Mouse (Mus musculus) layer of hippocampus, adult 9-11 months (tissue): ENCODE results near the gene Hmox2.
"Not testable (repeated sequence)": the region's sequence is repeated elsewhere in the genome, so short reads cannot be mapped to it uniquely, and the experiment has no call there.

Experiments
- DNase-seq: peaks from one replicate; pipeline ENCODE4 v3.0.0; 2022

Hmox2 gene

DNA sequence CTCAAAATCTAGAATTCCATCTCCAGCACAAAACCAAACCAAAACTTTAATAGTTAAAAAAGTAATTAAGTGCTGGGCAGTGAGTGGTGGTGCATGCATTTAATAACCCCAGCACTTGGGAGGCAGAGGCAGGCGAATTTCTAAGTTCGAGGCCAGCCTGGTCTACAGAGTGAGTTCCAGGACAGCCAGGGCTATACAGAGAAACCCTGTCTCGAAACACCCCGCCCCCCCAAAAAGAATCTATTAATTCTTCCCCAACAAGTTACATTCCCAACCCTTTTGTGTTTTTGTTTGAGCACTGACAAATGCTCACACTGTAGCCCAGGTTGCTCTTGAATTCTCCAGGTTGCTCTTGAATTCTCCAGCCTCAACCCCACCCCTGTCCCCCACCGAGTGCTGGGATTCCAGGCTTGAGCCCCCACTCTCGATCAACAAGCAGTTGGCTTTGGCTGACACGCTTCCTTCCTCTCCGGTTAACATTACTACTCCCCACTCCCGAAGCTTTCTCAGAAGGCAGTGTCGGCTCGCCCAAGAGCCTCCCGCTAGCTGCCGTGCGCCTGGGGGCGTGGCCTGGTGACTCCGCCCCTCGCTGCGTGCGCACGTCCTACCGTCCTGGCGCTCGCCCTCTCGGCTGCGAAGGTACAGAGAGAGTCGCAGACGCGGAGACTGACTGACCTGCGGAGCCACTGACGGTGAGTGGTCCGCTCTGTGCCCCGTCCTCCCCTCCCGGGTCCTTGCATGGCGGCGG is at the start of gene Hmox2:
Hmox2 (plus strand) TSS at position 582 of the 748 bp plus-strand sequence.
- DNase-seq, result peak; percentile 90

- DNase-seq, result no peak
These were observed 49.3 kb upstream of the Hmox2 start for GRCm38 (mm10) chr16:4676836-4677235.

- no peak for DNase-seq
These were observed 48.1 kb upstream of the Hmox2 start for GRCm38 (mm10) chr16:4678080-4678479.

DNA sequence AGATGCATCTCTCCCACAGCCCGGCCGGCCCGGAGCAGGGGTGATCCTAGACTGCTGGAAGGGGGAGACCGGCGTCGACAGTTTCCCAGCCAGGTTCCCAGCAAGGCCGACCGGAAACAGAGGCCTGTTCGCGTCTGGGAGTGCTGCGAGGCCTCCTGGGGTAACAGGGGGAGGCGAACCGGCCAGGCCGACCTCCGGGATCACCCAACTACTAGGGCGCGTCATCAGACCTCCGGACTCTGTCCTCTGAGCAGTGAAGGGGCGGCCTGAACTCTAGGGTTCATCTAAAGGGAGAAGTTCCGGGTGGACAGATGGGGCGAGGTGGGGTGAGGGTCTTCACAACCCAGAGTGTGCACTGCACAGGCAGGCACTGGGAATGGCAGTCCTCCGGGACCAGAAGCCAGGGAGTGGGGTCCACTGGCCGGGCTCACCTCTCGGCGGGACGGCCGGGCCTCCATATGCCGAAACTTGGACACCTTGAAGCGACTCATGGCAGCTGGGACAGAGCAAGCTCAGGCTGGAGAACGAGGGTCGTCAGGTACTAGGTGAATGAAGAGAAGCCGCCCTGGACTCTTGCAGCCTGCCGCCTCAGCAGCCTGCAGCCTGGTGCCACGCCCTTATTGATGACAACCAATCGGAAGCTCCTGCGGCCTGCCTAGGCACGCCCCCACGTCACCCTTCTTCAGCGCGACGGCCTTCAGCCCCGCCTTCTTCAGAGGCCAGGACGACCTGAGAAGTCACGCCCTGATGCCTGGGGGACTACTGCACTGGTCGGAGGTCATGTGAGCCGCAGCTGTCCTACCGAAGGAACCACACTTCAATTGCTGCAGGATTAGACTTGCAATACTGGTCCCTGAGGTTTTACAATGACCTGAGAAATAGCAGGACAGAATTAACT is 46.8 kb upstream of the Hmox2 start, which contains the start of gene Coro7:
Coro7 (minus strand) TSS at position 657 of the 898 bp plus-strand sequence.
- peak; percentile 93 for DNase-seq

DNA sequence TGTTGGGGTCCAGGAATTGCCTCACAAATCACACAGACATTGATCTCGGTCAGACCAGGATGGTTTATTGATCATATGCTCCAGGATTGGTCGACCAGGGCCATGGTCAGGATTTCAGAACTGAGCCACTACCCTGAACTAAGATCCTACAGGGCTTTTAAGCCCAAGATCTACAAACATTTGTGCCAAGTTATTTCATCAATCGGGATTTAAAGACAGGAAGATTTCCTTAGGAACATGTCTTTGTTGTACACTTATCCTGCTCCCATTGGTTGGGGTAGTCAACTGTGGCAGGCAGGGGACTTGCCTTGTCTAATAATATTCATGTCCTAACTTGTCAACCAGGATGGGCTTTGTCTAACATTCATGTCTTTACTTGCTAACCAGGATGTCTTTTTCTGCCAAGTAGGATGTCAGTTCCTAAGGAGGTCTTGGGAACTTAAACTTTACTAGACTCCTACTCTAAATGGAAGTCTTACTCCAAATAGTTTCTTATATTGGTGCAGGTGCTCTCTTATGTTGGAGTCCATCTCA is 45.2 kb upstream of the Hmox2 start:
- DNase-seq, result not testable (repeated sequence)

DNA sequence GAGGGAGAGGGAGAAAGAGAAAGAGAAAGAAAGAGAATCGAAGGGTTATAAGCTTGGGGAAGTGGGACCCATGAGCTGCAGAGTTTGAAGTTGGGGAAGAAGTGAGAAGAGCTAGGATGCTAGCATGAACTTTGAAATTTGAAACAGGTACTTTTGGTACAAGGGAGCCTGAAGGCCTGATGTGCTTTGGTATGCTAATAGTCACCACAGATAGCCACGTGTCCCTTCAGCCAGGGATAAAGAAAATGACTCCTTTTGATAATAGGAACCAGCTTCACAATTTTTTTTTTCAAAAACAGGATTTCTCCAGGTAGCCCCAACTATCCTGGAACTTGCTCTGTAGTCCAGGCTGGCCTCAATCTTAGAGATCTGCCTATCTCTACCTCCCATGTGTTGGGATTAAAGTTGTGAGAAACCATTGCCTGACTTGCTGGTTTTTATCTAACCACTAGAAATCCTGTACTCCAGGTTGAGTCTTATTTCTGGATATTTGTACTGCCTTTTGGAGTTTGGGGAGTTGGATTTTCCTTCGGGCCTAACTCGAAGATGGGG is 43.5 kb upstream of the Hmox2 start:
- DNase-seq, result no peak

DNA sequence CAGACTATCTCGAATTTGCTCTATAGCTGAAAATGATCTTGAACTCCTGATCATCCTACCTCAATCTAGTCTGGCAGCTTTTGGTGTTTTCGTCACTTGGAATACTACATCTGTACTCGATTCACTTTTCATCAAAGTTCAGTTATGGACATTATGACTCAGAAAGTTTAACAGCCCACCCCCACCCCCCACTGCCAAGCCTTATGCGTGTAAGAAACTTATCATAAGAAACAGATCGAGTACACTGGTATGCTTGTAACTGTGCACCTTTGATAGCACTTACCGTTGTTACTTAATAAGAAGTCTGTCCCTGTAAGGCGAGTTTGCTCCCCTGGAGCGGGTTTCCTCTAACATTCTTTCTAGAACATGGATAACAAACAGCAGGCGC is 43.0 kb upstream of the Hmox2 start:
- no peak for DNase-seq

GRCm38 (mm10) chr16:4683581-4684456 is 42.3 kb upstream of the Hmox2 start:
- DNase-seq, result peak; percentile 94

- DNase-seq, result no peak
These were observed 41.7 kb upstream of the Hmox2 start for GRCm38 (mm10) chr16:4684457-4684791.

GRCm38 (mm10) chr16:4689371-4689770 is 36.8 kb upstream of the Hmox2 start:
- DNase-seq, result not testable (repeated sequence)

GRCm38 (mm10) chr16:4701211-4701610 is 24.9 kb upstream of the Hmox2 start:
- DNase-seq, result no peak

DNA sequence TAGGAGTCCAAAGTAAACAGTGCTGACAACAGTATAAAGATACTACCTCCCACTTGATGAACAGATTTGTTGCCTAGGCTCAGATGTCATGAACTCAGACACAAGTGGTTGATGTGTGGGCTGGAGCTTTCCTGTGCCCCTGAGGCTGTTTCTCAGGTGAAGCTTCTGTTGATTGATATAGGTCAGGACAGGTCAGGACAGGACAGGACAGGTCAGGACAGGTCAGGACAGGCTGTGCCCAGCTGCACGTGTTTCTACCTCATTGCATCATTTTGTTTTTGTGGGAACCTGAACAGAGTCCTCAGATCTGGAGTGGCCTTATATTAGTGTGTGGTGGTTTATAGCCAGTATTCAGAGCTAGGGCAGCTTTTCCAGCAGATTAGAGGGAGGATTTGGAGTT is 23.5 kb upstream of the Hmox2 start:
- no peak for DNase-seq

DNA sequence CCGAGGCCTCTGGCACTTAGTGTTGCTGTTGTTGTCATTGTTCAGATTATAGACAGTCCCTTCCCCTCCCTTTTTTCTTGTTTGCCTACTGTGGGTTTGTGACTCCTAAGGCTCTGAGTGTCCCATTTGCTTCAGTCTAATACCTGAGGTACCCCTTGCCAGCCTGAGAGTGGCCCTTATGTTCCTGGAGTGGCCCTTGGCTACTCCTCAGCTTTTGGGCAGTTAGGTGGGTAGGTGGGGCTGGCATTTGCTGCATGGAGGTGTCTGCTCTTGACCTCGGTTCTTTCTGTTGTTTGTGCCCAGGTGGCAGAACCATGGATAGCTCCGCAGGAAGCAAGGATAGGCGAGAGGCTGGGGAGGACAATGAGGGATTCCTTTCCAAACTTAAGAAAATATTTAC is 20.6 kb upstream of the Hmox2 start:
- no peak for DNase-seq

GRCm38 (mm10) chr16:4711173-4711572 is 15.0 kb upstream of the Hmox2 start:
- DNase-seq, result peak; percentile 54

DNA sequence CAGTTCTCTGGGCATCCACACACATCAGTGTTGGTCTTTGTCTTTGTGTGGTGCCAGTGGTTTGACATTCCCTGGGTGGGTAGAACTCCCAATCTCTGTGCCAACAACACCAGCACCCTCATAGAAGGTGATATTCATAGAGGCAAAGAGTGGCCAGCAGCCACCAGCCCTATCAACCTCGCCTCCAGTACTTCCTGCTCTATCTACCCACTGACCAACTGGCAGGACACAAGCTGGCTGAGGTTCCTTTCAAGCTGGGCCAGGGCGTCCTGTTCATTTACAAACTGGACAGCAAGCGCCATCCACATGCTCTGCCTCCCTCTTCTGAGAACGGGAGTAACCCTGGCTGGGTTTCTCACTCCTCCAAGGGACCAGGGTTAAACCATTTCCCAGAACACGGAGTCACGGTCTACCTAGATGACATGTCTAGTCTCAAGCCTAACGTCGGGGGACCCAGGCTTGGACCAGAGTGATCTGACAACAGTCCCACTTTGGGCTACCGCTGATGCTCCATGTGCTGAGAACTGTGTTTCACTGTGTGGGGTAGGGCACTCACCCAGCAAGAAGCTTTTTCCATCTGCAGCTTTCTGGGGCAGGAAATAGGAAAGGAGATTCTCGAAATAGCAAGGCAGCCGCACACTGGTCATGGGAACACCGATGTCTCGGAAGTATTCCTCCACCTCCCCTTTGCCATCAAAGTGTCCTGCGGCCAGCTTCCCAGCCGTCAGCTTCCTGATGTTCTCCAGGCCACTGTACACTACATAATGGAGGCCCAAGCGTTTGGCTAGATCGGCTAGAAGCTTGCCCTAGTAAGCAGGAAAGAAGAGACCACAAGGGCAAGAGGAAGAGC is 12.1 kb upstream of the Hmox2 start:
- no peak for DNase-seq

DNA sequence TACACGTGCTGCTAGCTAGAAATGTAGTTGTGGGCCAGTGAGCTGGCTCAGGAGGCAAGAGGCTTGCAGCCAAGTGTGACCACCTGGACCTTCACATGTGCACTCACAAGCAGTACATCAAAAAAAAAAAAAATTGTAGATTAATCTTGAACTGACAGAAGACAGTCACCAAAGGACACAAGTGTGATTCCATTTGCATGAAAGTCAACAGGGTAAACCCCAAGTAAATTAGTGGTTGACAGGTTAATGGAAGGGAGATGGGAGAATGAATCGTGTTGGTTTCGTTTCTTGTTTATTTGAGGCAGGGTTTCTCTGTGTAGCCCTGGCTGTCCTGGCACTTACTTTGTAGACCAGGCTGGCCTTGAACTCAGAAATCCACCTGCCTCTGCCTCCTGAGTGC is 8.3 kb upstream of the Hmox2 start:
- no peak for DNase-seq

- DNase-seq, result peak; percentile 68
These were observed 7.2 kb upstream of the Hmox2 start, which contains the start of gene Nmral1 for GRCm38 (mm10) chr16:4718753-4719518. Gene Nmral1, minus strand, starts transcription at chr16:4719356.

GRCm38 (mm10) chr16:4722128-4722914 is 3.8 kb upstream of the Hmox2 start:
- peak; percentile 43 for DNase-seq

DNA sequence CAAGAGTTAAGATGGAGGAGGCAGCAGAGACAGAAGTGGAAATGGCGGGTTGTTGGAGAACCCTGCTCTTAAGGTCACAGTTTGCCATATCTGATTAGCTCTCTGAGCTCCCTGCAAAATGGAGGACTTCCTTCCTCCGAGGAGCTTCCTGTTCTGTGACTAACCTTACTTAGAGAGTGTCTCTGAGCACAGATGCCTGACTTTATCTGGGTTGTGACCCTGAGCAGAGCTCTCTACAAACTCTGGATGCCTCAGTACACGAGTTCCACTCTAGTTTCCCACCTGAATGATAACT is 3.3 kb upstream of the Hmox2 start:
- no peak for DNase-seq

DNA sequence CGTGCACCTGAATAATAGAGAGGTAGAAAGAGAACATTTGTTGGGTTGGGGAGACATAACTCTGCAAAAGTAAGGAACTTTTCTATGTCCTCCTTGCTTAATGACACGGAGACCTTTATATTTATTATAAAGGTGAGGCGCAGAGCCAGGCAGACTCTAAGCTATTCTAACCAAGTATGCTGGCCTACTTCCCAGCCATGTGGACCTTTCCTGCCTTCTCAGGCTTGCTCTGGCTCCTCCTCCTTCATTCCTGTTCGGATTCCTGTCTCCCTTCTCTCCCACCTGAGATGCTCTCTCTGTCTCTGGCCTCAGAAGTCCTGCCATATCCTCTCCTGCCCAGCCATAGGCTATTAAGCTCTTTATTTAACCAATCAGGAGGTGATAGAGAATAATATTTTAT is 895 bp upstream of the Hmox2 start:
- no peak for DNase-seq
